Mouse (Mus musculus) bone marrow, adult 2 months (tissue): Measurements from ENCODE around the gene Kpna3.

ENCODE experiments used
- CTCF ChIP-seq: fragments of 200-500 bp; IDR thresholded peaks from 2 replicates; pipeline ENCODE4 v1.5.1; 2011; ENCODE audit warnings: low read length, control low read depth; ENCODE audit not compliant: control insufficient read depth, insufficient read depth
- POLR2A ChIP-seq: fragments of 200-500 bp; IDR thresholded peaks from 2 replicates; pipeline ENCODE4 v1.6.1; 2011; ENCODE audit warnings: low read depth, mild to moderate bottlenecking, control low read depth, low read length, borderline replicate concordance; ENCODE audit not compliant: control insufficient read depth

- TF ChIP-seq CTCF, result no peak
- no peak for TF ChIP-seq POLR2A
Measured at GRCm38 (mm10) chr14:61436866-61437265, 2.8 kb downstream of the Kpna3 start.
